Mouse (Mus musculus) spleen, postnatal 10 days (tissue): ENCODE data around the gene Cdh16.
"Not testable (repeated sequence)": the region's sequence is repeated elsewhere in the genome, so short reads cannot be mapped to it uniquely, and the experiment has no call there.

Experiments used
- DNase-seq, 2 experiments: peaks; one replicate each; pipeline ENCODE4 v3.0.0; 2021 to 2022; ENCODE audit warnings: low spot score in 2 of 2

Gene Cdh16

GRCm38 (mm10) chr8:104624161-104624560 is at the start of gene Cdh16:
TSS of gene Cdh16 (minus strand) at chr8:104624396.
- DNase-seq: no peak

GRCm38 (mm10) chr8:104655614-104656013 is 31.4 kb upstream of the Cdh16 start:
- no peak for DNase-seq

- DNase-seq: peak; percentile 38 to 73
Measured at GRCm38 (mm10) chr8:104654984-104655383, 30.8 kb upstream of the Cdh16 start.

- DNase-seq: not testable (repeated sequence)
Measured at GRCm38 (mm10) chr8:104644187-104644586, 20.0 kb upstream of the Cdh16 start.

- DNase-seq: no peak
Measured at GRCm38 (mm10) chr8:104642324-104642654, 18.1 kb upstream of the Cdh16 start.

- DNase-seq: peak; percentile 73 to 81
Measured at GRCm38 (mm10) chr8:104641426-104642323, 17.5 kb upstream of the Cdh16 start, which contains the start of gene Ciao2b. TSS of gene Ciao2b (minus strand) at chr8:104641965.

- peak in 1 of 2 experiments; percentile 19 for DNase-seq
Measured at GRCm38 (mm10) chr8:104640831-104641370, 16.7 kb upstream of the Cdh16 start.

- peak in 1 of 2 experiments; percentile 13 for DNase-seq
Measured at GRCm38 (mm10) chr8:104640241-104640640, 16.0 kb upstream of the Cdh16 start.

GRCm38 (mm10) chr8:104638010-104638409 is 13.8 kb upstream of the Cdh16 start:
- DNase-seq: peak in 1 of 2 experiments; percentile 6

- DNase-seq: peak; percentile 3 to 5
Measured at GRCm38 (mm10) chr8:104635004-104635710, 11.0 kb upstream of the Cdh16 start.

- DNase-seq: peak in 1 of 2 experiments; percentile 10
Measured at GRCm38 (mm10) chr8:104633156-104633744, 9.1 kb upstream of the Cdh16 start.

- DNase-seq: peak in 1 of 2 experiments; percentile 11
Measured at GRCm38 (mm10) chr8:104632486-104632885, 8.3 kb upstream of the Cdh16 start.

- peak in 1 of 2 experiments; percentile 17 for DNase-seq
Measured at GRCm38 (mm10) chr8:104631975-104632374, 7.8 kb upstream of the Cdh16 start.

- DNase-seq: peak; percentile 26 to 66
Measured at GRCm38 (mm10) chr8:104630981-104631663, 6.9 kb upstream of the Cdh16 start, which contains the start of gene Rrad. TSS of gene Rrad (minus strand) at chr8:104631327.

GRCm38 (mm10) chr8:104630574-104630973 is 6.4 kb upstream of the Cdh16 start:
- DNase-seq: peak in 1 of 2 experiments; percentile 42

- DNase-seq: no peak
Measured at GRCm38 (mm10) chr8:104630111-104630479, 5.9 kb upstream of the Cdh16 start.

GRCm38 (mm10) chr8:104629306-104630110 is 5.3 kb upstream of the Cdh16 start:
- DNase-seq: peak in 1 of 2 experiments; percentile 11

GRCm38 (mm10) chr8:104628402-104628801 is 4.2 kb upstream of the Cdh16 start:
- DNase-seq: no peak

- DNase-seq: no peak
Measured at GRCm38 (mm10) chr8:104627065-104627740, 3.0 kb upstream of the Cdh16 start.

- DNase-seq: no peak
Measured at GRCm38 (mm10) chr8:104620765-104621164, 3.4 kb downstream of the Cdh16 start.
